Mouse (Mus musculus) layer of hippocampus, adult 2 months (tissue): ENCODE measurements at regions not wholly inside any gene's neighbourhood (a gene's known extent, or its start where the extent isn't known, plus 50 kb on each side); places are given as distances from the start of the nearest gene placed in this dataset.

Source experiments
- DNase-seq, 2 experiments: peaks; one replicate each; pipeline ENCODE4 v3.0.0; 2022; ENCODE audit warnings: low spot score in 2 of 2
- H3K27ac ChIP-seq: fragments of 200-600 bp; 2 replicates; pipeline ENCODE4 v1.8.1; 2022
- H3K4me3 ChIP-seq: fragments of 200-600 bp; 2 replicates; pipeline ENCODE4 v1.8.1; 2022; ENCODE audit warnings: mild to moderate bottlenecking
- CTCF ChIP-seq: fragments of 200-600 bp; conservative IDR thresholded peaks from 2 replicates; pipeline ENCODE4 v1.8.1; 2022; ENCODE audit warnings: antibody characterized with exemption, mild to moderate bottlenecking, moderate library complexity

DNA sequence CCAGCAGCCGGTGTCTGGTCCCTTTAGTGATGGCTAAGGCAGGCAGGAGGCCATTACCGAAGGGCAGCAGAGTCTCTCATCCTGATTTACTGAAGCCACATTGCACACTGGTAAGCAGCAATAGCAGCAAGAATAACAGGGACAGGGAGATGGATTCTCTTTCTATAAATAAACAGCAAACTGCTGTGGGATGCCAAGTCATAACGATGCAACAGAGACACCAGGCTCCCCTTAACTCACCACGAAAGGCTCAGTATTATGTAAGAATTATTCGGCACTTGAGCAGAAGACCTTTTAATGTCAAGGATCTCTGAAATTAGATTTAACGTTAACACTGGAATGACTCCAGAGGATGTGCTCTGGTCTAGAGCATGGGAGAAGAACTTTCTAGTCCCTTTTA, 202.1 kb downstream of the Ddx10 start:
- no peak for TF ChIP-seq CTCF
- peak overlapping the region; percentile 49 for H3K27ac ChIP-seq
- no peak overlapping the region for H3K4me3 ChIP-seq
- DNase-seq, result no peak

DNA sequence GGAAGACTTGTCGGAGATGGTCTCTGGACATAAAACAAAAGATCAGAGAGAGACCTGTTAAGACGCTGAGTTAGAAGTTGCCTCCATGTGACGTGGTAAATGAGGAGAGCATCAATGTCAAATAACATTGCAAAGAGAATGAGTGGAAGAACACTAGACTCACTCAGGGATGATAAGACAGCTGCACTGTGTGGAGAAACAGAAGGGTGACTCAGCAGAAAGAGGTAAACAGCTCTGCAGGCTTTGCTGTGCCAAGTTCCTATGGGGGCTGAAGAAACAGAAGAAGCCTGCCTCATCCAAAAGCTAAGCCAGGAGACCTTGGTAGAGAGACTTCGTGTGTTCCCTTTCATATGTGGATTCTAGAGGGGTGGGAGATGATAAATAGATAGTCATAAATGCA, 214.1 kb downstream of the Ddx10 start:
- peak overlapping the region; percentile 43; the same call in 1 of the 2 replicates for H3K27ac ChIP-seq
- no peak overlapping the region for H3K4me3 ChIP-seq
- TF ChIP-seq CTCF, result no peak
- DNase-seq, result peak; percentile 41 to 65

DNA sequence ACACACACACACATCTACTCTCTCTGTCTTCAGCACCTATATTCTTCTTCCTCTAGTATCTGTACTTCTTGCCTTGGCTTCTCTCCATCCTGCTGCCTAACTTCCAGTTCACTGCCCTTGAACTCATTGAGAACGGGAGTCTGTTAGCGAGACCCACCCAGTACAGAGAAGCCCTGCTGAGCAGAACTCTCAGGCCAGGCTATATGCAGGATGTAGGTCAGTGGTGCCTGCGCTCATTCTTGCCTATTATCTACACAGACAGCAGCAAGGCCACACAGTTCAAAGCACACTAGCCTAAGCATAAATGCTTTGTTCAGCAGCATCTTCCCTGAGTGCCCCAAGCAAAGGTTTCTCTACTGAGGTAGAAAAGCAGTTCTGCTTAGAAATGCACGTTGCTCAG, 225.8 kb downstream of the Ddx10 start:
- Histone ChIP-seq H3K27ac (no peak overlapping the region), H3K4me3 (no peak overlapping the region)
- no peak for TF ChIP-seq CTCF
- no peak for DNase-seq

DNA sequence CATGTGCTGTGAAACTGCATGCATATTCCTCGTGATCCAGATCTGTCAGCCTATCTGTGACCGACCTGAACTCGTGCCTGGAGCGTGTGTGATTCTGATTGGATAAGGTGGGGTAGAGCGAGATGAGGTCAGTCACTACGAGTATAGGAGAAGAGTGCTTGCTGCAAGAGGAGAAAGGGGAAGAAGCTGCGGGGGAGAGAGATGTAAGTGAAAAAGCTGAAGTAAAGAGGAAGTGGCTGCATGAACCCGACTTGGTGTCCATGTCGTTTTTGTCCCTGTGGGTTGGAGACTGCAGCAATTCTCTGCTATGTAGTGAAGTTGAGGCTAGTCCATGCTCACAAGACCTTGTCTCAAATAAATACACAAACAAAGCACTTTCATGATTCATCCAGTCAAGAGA, 237.1 kb downstream of the Ddx10 start:
- DNase-seq, result no peak
- TF ChIP-seq CTCF, result no peak
- no peak overlapping the region for H3K4me3 ChIP-seq

DNA sequence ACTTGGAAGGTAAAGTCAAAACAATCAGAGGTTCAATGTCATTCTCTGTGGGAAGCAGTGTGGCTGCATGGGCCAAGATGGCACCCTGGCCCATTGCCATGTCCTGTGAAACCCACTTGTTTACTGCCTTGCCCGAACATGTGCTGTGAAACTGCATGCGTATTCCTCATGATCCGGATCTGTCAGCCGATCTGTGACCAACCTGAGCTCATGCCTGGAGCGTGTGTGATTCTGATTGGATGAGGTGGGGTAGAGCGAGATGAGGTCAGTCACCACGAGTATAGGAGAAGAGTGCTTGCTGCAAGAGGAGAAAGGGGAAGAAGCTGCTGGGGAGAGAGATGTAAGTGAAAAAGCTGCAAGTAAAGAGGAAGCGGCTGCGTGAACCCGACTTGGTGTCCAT, 240.5 kb downstream of the Ddx10 start:
- H3K4me3 ChIP-seq, result no peak overlapping the region
- DNase-seq, result no peak
- no peak overlapping the region for H3K27ac ChIP-seq
- no peak for TF ChIP-seq CTCF

More for the DNA sequence above, 237.1 kb downstream of the Ddx10 start:
- no peak overlapping the region for H3K27ac ChIP-seq

DNA sequence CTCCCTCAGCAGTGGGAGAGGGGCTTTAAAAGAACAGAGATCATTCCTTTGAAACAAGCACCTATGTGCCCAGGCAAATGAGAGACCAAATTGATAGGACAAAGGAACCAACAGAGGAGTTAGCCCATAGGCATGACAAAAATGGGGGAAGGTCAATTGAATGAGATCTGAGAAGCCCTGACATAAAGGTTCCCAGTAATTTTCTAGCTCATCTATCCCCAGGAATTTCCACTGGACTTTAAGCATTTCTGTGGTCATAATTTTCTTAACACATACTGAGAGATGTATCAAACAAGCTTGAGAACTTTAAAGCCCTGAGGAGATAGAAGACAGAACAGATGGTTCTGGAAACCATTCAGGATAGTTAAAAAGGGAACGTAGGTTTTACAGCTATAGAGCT, 241.8 kb downstream of the Ddx10 start:
- H3K27ac ChIP-seq, result no peak overlapping the region
- H3K4me3 ChIP-seq, result no peak overlapping the region
- DNase-seq, result no peak
- TF ChIP-seq CTCF, result no peak

DNA sequence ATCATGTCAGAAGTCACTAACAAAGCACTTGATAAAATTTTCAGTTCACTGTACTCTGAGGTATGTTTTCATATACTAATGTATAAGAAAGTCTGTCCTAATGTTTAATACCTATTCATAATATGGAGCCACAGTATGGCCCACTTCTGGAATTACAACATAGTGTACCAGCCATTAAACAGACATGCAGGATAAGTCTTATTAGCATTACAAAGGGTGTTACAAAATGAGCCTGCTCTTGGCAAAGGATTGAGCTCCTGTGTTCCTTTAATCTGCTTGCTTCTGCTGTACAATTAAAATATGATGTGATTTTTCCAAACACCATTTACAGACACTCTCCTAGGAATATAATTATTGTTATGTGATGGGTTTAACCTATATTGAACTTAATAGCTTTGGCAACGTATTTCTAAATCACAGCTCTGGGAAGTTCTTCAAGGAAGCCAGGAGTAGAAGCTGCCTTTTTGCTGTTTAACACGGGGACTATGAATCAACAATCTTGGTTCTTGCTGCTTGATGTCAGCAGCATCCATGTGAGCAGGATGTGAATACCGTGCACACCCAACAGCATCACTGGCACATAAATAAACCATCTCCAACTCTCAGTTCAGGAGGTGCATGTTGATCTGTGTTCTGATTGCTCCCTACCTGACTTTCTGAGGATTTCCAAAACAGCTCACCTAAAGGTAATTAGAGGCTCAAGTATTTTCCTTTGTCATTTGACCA, 243.4 kb downstream of the Ddx10 start:
- no peak for DNase-seq
- no peak for TF ChIP-seq CTCF
- peak overlapping the region; percentile 59; the same call in 1 of the 2 replicates for H3K27ac ChIP-seq
- H3K4me3 ChIP-seq, result no peak overlapping the region

DNA sequence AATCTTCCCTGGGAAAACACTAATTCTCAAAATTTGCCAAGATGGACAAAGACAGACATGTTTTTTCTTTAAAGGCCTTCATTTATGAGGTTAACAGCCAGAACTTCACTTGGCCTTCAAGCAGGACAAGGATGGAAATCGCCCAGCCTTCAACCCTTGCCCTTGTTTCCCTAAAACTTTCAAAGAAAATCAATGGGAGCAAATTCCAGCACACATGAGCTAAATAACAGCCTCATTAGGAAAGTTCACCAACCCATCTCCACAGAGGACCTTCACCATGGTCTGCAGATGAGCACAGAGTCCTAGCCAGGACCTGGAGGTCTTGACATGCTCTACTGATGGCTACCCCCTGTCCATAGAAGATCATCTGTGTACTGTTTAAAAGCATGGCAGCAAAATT, 271.8 kb downstream of the Ddx10 start:
- TF ChIP-seq CTCF, result no peak
- Histone ChIP-seq H3K4me3 (no peak overlapping the region), H3K27ac (no peak overlapping the region)
- no peak for DNase-seq

DNA sequence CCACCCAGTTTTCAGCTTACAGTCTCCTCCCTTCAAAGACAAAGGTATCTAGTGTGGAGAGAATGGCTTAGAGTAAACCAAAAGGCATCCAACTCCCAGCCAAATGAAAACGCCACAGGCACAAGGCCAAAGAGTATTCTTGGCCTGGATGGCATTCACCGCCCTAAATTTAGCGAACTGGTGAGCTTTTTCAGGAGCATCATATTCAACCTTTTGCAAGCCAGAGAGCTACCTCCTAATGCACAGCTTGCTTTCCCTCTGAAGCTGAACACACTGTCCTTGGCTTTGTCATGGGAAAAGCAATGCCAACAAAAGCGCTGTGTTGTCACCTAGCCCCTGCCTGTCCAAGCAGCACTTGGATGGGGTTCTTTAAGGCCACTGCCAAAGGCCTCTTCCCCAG, 282.2 kb downstream of the Ddx10 start:
- Histone ChIP-seq H3K27ac (peak overlapping the region; percentile 36; the same call in 1 of the 2 replicates), H3K4me3 (no peak overlapping the region)
- TF ChIP-seq CTCF, result no peak
- DNase-seq, result peak in 1 of 2 experiments; percentile 35

DNA sequence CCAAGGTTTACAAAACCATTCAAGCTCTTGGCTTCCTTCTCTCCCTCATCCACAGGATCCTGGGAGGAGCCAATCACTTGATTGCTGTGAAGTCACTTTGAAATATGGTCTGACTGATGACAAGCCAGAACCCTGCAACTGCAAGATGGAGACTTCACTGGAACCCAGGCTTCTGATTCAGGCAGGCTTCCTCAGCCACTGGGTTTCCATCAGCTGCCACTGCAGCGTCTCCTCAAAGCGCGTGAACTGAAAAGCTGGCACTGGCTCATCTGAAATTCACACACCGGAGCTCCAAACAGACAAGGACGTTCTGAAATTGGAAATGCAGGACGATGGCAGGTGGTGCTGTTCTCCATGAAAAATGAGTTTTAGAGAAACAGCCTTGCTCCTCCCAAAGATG, 280.1 kb upstream of the AI593442 start:
- Histone ChIP-seq H3K27ac (peak overlapping the region; percentile 49; the same call in 1 of the 2 replicates), H3K4me3 (no peak overlapping the region)
- DNase-seq, result peak; percentile 25 to 30
- TF ChIP-seq CTCF, result peak; percentile 49

DNA sequence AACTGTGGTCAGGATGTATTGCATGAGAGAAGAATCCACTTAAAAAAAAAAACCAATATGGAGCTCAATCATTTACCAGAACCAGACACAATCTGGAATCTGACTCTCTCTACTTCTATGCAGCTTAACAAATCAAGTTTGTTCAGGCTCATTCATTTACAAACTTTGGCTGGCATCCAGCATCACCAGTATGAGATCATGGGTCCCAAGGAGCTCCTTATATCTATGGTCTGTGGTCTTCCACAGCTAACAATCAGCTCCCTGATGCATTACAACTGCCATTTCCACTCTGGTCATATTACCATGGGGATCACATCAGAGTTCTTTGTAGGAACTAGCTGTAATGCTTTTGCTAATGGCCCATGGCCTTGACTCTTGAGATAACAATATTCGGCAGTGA, 277.7 kb upstream of the AI593442 start:
- Histone ChIP-seq H3K27ac (no peak overlapping the region), H3K4me3 (no peak overlapping the region)
- no peak for DNase-seq
- TF ChIP-seq CTCF, result no peak

DNA sequence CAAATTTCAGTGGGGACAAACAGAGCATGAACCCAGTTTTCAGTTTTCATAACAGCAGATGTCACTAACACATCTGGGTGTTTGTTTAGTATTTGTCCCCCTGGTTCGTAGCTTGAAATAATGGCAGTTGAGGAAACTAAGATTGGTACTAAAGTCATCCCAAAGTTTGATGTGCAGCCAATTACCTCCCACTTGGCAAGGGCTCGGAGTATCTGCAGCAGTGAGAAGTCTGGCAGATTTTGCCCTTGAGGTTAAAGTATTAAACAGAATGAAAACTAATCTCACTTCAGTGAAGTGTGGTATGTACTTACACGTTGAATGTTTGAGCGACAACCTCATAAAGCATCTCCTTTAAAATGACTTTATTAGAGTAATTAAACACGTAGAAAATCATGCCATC, 264.5 kb upstream of the AI593442 start:
- Histone ChIP-seq H3K27ac (no peak overlapping the region), H3K4me3 (no peak overlapping the region)
- no peak for DNase-seq
- no peak for TF ChIP-seq CTCF

DNA sequence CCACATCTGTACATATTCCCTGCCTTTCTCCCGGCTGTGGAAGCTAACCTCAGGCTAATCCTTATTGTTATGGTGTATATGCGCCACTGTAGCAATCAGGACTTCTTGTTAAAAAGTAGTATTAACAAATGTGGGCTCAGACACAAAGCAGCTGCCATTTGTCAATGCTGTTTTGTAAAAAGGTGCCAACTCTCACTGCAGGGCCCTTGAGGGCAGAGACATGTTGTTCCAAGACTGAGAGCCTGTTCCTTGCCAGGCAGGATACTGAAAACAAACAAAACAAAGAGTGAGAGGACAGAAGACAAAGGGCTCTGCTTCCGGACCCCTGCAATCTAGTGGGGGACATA, 262.0 kb upstream of the AI593442 start:
- no peak for TF ChIP-seq CTCF
- no peak overlapping the region for H3K27ac ChIP-seq
- DNase-seq, result no peak
- H3K4me3 ChIP-seq, result no peak overlapping the region

DNA sequence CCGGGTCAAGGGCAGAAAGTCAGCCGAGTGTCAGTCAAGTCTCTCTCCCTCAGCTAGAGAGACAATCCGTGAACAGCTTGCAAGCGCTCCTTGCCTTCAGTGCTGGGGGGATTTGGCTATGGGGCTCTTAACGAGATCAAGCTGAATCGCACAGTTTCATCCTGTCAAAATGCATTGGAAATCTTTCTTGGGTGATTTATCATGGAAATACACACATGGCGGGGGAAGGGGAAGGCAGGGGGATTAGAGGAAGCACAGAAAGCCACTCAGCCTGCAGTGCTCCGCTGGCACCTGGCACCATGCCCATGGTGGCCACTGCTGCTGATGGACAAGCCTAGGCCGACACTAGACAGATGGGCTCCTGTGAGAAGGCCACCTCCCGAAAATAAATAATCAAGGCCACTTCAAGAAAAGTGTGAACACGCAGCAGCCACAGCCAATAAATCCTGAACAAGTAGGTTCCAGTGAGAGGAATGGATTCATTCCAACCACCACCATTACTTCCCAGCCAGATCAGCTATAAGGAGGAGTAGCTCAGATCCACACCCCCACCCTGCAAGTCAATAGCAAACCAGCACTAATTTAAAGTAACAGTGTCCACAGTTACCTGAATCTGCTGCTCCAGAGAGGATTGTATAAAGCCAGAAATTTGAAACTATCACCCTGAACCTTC, 261.5 kb upstream of the AI593442 start:
- DNase-seq, result peak in 1 of 2 experiments; percentile 4
- no peak overlapping the region for H3K27ac ChIP-seq
- no peak overlapping the region for H3K4me3 ChIP-seq
- TF ChIP-seq CTCF, result no peak
